Mouse (Mus musculus): ENCODE results near the gene Srsf9. TPM values are rescaled to one million over a fixed set of nuclear protein-coding genes. Genes with fewer than 3 reads are reported as not detected.

The Srsf9 gene
- total RNA-seq, 2 experiments from 2014 or later: 21.3 to 24.1 TPM

DNA sequence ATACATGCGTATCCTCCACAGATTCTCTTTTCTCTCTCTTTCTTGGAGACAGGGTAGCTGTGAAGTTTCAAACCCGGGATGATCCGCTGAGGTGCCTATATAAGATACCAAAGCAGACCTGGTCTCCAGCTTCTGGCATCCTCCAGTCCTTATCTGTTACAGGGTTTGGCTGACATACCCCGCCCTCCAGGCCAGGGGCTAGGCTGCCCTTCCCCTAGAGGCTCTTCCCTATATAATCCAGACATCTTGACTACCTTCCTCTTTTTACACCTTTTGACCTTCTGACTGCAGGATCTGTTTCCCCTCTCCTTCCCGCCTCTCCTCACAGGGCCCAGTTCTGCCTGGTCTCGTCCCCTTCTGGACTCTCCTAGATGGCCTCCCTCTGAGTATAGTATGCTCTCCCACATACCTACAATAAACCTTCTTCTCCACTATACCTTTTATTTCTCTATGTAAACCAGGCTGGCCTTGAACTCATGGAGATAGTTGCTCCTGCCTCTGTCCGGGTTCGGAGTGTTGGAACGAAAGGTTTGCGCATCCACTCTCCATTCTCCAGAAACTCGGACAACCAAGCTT, 633 bp upstream of the Srsf9 start:
- no peak for DNase-seq

- DNase-seq: peak; percentile 40
Observed at GRCm38 (mm10) chr5:115327610-115328548, 902 bp downstream of the Srsf9 start.

- no peak for DNase-seq
Observed at GRCm38 (mm10) chr5:115330955-115331354, 4.0 kb downstream of the Srsf9 start.

GRCm38 (mm10) chr5:115333626-115334025, 6.6 kb downstream of the Srsf9 start:
- DNase-seq: no peak

DNA sequence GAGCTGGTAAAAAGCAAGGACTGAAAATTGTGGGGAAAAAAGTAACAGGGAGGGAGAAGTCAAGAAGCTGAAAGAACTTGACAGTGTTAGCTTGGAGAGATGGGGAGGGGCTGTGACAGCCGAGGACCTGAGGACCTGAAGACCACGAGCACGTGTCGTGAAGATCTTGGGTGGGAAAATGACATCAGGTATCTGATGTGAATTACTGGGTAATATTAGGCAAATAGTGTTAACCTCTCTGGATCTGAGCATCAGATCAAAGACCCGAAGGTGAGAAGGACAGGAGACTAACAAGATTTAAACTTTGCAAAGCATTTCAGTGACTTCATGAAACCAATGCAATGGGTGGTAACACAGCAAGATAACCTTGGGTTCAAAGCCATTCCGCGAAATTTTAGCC, 13.0 kb downstream of the Srsf9 start:
- DNase-seq: no peak

GRCm38 (mm10) chr5:115340577-115341313, 13.8 kb downstream of the Srsf9 start, which contains the start of the genes Gatc and Triap1:
Gene Gatc, minus strand, starts transcription at chr5:115341178.
Gene Triap1, plus strand, starts transcription at chr5:115341225.
- DNase-seq: peak; percentile 92

- DNase-seq: no peak
Observed at GRCm38 (mm10) chr5:115341314-115342165, 14.6 kb downstream of the Srsf9 start.

GRCm38 (mm10) chr5:115347564-115347963, 20.6 kb downstream of the Srsf9 start:
- peak; percentile 80 for DNase-seq

- DNase-seq: peak; percentile 99
Observed at GRCm38 (mm10) chr5:115348546-115349224, 21.7 kb downstream of the Srsf9 start, which contains the start of gene Cox6a1. Gene Cox6a1, minus strand, starts transcription at chr5:115348981.

DNA sequence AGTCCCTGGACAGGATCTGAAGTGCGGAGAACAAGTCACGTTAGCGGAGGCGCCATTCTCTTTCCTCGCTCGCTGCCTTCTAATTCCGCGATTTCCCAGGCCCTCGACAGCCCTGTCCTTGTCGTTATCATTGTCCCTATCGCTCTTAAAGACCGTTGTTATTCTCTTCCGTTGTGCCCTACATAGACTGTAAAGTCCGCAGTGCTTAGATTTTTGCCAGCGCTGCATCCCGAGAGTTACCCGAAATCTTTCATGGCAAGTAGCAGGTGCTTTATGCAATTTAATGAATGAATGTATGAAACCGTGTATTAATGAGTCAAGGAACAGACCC, 22.2 kb downstream of the Srsf9 start:
- no peak for DNase-seq

DNA sequence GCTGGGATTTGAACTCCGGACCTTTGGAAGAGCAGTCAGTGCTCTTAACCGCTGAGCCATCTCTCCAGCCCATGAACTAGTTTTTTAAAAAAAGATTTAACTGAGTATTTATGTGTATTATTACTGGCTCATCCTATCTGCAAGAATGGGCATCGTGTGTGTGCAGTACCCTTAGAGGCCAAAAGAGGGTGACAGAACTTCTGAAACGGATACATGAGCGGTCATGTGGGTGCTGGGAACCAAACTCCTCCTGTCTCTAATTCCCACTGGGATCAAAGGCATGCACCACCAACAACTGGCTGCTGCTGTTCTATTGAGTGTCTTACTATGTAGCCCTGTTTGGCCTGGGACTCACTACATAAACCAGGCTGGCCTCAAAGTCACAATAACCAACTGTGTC, 24.4 kb downstream of the Srsf9 start:
- no peak for DNase-seq

DNA sequence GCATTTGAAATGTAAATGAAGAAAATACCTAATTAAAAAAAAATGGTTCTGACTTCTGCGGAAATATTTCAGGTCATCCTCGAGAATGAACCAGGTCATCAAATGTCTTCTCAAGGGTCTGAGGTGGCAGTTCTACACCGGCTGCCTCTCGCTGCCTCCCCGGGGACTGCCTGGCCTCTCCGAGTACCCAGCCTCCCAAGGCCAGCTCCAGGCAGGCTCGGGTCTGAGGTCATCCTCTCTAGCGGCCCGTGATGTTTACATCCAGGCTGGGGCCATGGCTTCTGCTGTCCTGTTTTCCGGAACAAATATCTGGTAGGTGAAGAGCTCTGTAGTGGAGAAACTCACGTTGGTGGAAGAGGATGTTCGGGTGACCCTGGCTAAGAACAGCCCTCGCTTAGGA, 28.1 kb downstream of the Srsf9 start:
- DNase-seq: no peak

GRCm38 (mm10) chr5:115358872-115359271, 31.9 kb downstream of the Srsf9 start:
- DNase-seq: peak; percentile 95

GRCm38 (mm10) chr5:115359438-115359837, 32.5 kb downstream of the Srsf9 start:
- no peak for DNase-seq

DNA sequence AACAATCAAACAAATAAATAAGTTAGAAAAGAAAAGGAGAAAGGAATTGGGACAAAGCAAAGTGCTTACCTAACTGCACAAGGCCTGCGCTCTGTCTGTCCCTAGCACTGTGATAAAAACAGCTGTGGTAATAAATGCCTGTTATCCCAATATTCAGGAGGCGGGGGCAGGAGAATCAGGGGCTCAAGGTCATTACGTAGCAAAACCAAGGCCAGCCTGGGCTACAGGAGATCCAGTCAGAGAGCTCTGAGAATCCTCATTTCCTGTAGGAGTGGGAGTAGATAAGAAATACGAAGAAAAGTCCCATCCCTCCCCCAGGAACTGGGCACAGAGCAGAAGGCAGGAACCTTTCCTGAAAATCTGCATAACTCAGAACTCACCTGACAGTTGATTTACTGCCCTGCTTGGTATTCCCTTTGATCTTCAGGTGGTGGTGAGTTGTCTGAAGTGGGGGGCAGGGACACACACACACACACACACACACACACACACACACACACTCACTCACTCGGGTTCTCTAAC, 32.9 kb downstream of the Srsf9 start:
- no peak for DNase-seq

DNA sequence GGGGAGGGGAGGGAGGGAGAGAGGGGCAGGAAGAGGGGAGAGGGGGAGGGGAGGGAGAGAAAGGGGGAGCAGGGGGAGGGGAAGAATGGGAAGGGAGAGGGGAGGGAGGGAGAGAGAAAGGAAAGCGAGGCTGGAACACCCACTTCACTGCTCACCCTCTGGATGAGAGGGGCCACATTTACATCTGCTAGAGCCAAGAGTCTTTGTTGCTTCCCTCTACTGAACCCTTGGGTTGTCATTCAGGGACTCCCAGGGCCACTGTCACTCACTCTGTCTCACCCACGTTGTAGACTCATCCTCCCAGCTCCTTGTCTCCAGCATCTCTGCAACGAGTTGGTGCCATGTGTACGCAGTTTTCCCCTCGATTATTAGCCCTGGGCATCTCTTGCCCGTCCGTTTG, 35.2 kb downstream of the Srsf9 start:
- no peak for DNase-seq

DNA sequence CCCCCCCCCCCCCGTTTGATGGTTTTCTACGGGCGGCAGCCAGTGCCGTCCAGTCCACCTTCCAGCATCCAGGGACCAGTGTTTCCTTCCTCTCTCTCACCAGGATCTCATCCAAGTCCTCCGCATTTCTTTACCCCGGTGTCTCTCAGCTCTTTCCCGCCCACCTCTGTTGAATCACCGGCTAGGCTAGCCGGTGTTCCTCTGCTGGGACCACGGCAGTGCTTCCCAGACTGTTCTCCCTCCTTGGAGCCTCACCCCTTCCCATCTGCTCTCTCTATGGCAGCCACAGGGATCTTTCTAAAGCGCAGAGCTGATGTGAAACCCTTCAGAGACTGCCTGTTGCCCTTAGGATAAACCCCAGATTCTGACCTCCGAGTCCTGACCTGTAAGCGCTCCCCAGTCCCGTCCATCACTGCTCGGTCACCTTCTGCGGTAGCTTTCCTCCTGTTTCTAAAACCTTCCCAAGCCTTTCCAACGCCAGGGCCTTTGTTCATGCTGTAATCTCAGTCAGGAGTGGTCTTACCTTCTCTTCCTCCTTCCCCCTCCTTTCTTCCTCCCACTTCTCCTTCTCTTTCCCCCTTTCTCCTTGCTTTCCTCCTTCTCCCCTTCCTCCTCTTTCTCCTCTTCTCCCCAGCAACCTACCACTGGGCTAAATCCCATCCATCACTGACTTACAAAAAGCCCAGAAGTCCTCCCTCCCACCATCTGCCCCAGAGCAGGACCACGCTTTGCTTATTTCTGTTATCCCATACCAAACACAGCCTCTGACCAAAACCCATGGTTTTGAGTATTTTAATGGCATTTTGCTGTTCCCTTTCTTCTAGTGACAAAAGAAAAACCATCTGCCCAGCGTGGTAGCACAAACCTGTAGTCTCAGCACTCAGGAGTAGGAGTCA, 36.1 kb downstream of the Srsf9 start:
- no peak for DNase-seq

DNA sequence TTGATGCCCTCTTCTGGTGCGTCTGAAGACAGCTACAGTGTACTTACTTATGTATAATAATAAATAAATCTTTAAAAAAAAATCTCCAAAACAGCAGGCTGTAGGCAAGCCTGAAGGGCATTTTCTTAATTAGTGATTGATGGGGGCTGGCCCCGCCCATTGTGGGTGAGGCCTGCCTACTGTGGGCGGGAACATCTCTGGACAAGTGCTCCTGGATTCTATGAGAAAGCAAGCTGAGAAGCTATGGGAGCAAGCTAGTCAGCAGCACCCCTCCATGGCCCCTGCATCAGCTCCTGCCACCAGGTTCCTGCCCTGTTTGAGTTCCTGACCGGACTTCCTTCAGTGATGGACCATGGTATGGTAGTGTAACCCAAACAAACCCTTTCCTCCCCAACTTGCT, 37.8 kb downstream of the Srsf9 start:
- no peak for DNase-seq

- no peak for DNase-seq
Observed at GRCm38 (mm10) chr5:115371736-115372135, 44.8 kb downstream of the Srsf9 start.
